Mouse (Mus musculus): ENCODE results near the gene Vat1. TPM values are rescaled to one million over a fixed set of nuclear protein-coding genes. Genes with fewer than 3 reads are reported as not detected.

The Vat1 gene
- polyA plus RNA-seq, 1 experiment from 2014 or later: 50.3 TPM

- Histone ChIP-seq H3K4me1 (no peaks in the 10 kb centered on the region), H3K36me3 (peaks cover 41% of the 10 kb centered on the region)
- WGBS: 66% methylated on average over 4 of the region's 4 CpGs
Observed at GRCm38 (mm10) chr11:101435831-101436230, 30.2 kb downstream of the Vat1 start.

GRCm38 (mm10) chr11:101433396-101433795, 32.6 kb downstream of the Vat1 start:
- WGBS: 89% methylated on average over 13 of the region's 13 CpGs
- H3K9ac ChIP-seq: no peak overlapping the region
- H3K4me3 ChIP-seq: no peak overlapping the region
- ATAC-seq (ENCODE audit: borderline replicate concordance, extremely low read depth, low FRiP score, low TSS enrichment): no peak
- H3K9me3 ChIP-seq: no peaks in the 10 kb centered on the region
- no peaks in the 10 kb centered on the region for H3K4me1 ChIP-seq
- H3K27ac ChIP-seq: no peak overlapping the region
- H3K27me3 ChIP-seq: no peaks in the 10 kb centered on the region
- peaks cover 58% of the 10 kb centered on the region for H3K36me3 ChIP-seq
- H3K4me2 ChIP-seq: no peak overlapping the region

More at GRCm38 (mm10) chr11:101435831-101436230, 30.2 kb downstream of the Vat1 start:
- H3K9me3 ChIP-seq: no peaks in the 10 kb centered on the region
- no peak for ATAC-seq (ENCODE audit: borderline replicate concordance, extremely low read depth, low FRiP score, low TSS enrichment)
- no peak overlapping the region for H3K4me3 ChIP-seq
- no peak overlapping the region for H3K27ac ChIP-seq
- no peak overlapping the region for H3K4me2 ChIP-seq
- no peak overlapping the region for H3K9ac ChIP-seq
- no peaks in the 10 kb centered on the region for H3K27me3 ChIP-seq

GRCm38 (mm10) chr11:101431327-101431726, 34.7 kb downstream of the Vat1 start:
- H3K9ac ChIP-seq: no peak overlapping the region
- no peaks in the 10 kb centered on the region for H3K9me3 ChIP-seq
- H3K36me3 ChIP-seq: peaks cover 58% of the 10 kb centered on the region
- H3K27me3 ChIP-seq: no peaks in the 10 kb centered on the region
- no peak overlapping the region for H3K4me2 ChIP-seq
- peaks cover 9% of the 10 kb centered on the region for H3K4me1 ChIP-seq
- H3K27ac ChIP-seq: no peak overlapping the region
- WGBS: 82% methylated on average over 9 of the region's 9 CpGs
- no peak overlapping the region for H3K4me3 ChIP-seq
- no peak for ATAC-seq (ENCODE audit: borderline replicate concordance, extremely low read depth, low FRiP score, low TSS enrichment)

- ATAC-seq (ENCODE audit: borderline replicate concordance, extremely low read depth, low FRiP score, low TSS enrichment): no peak
- 44% methylated on average over 8 of the region's 8 CpGs for WGBS
Observed at GRCm38 (mm10) chr11:101426165-101426564, 39.9 kb downstream of the Vat1 start.

GRCm38 (mm10) chr11:101424925-101425813, 40.9 kb downstream of the Vat1 start, which contains the start of the genes Rundc1 and Ptges3l:
Rundc1 (plus strand) TSS chr11:101425085.
Ptges3l (minus strand) TSS chr11:101425333.
- Histone ChIP-seq H3K9ac (peak within 1 kb of the TSS; percentile 65), H3K27me3 (no peaks in the 10 kb centered on the region), H3K36me3 (peaks cover 11% of the 10 kb centered on the region), H3K27ac (peak within 1 kb of the TSS; percentile 81), H3K9me3 (no peaks in the 10 kb centered on the region), H3K4me2 (peak within 1 kb of the TSS; percentile 79), H3K4me3 (peak within 1 kb of the TSS; percentile 67), H3K4me1 (peaks cover 27% of the 10 kb centered on the region)
- ATAC-seq (ENCODE audit: borderline replicate concordance, extremely low read depth, low FRiP score, low TSS enrichment): peak; percentile 95
- under 1% methylated on average over 81 of the region's 81 CpGs for WGBS

More at GRCm38 (mm10) chr11:101426165-101426564, 39.9 kb downstream of the Vat1 start:
- H3K4me1 ChIP-seq: peaks cover 27% of the 10 kb centered on the region
- peaks cover 21% of the 10 kb centered on the region for H3K36me3 ChIP-seq
- H3K4me2 ChIP-seq: peak overlapping the region; percentile 79
- H3K4me3 ChIP-seq: peak overlapping the region; percentile 67
- peak overlapping the region; percentile 65; the same call in 1 of the 2 replicates for H3K9ac ChIP-seq
- H3K27ac ChIP-seq: no peak overlapping the region
- no peaks in the 10 kb centered on the region for H3K27me3 ChIP-seq
- no peaks in the 10 kb centered on the region for H3K9me3 ChIP-seq

GRCm38 (mm10) chr11:101424105-101424851, 41.8 kb downstream of the Vat1 start, which contains the start of gene Gm27029:
Gm27029 (minus strand) TSS chr11:101424796.
- Histone ChIP-seq H3K9me3 (no peaks in the 10 kb centered on the region), H3K27ac (peak within 1 kb of the TSS; percentile 81), H3K36me3 (peaks cover 2% of the 10 kb centered on the region; the same call in 1 of the 2 replicates), H3K4me1 (peaks cover 27% of the 10 kb centered on the region), H3K4me2 (peak within 1 kb of the TSS; percentile 79), H3K27me3 (no peaks in the 10 kb centered on the region), H3K9ac (peak within 1 kb of the TSS; percentile 65), H3K4me3 (peak within 1 kb of the TSS; percentile 67)
- peak; percentile 83 for ATAC-seq (ENCODE audit: borderline replicate concordance, extremely low read depth, low FRiP score, low TSS enrichment)
- WGBS: 2% methylated on average over 23 of the region's 23 CpGs

GRCm38 (mm10) chr11:101420148-101420547, 45.9 kb downstream of the Vat1 start:
- Histone ChIP-seq H3K27ac (no peak overlapping the region), H3K4me2 (no peak overlapping the region), H3K36me3 (no peaks in the 10 kb centered on the region), H3K9ac (no peak overlapping the region), H3K4me1 (peaks cover 16% of the 10 kb centered on the region), H3K27me3 (no peaks in the 10 kb centered on the region), H3K9me3 (no peaks in the 10 kb centered on the region), H3K4me3 (no peak overlapping the region)
- no peak for ATAC-seq (ENCODE audit: borderline replicate concordance, extremely low read depth, low FRiP score, low TSS enrichment)
- 74% methylated on average over 5 of the region's 5 CpGs for WGBS

- no peak overlapping the region for H3K4me2 ChIP-seq
- no peaks in the 10 kb centered on the region for H3K36me3 ChIP-seq
- 34% methylated on average over 3 of the region's 3 CpGs for WGBS
- H3K4me1 ChIP-seq: peaks cover 16% of the 10 kb centered on the region
- H3K9me3 ChIP-seq: no peaks in the 10 kb centered on the region
- ATAC-seq (ENCODE audit: borderline replicate concordance, extremely low read depth, low FRiP score, low TSS enrichment): no peak
- H3K27me3 ChIP-seq: no peaks in the 10 kb centered on the region
- H3K27ac ChIP-seq: no peak overlapping the region
- H3K4me3 ChIP-seq: no peak overlapping the region
- no peak overlapping the region for H3K9ac ChIP-seq
Observed at GRCm38 (mm10) chr11:101419610-101420009, 46.4 kb downstream of the Vat1 start.

GRCm38 (mm10) chr11:101418991-101419390, 47.0 kb downstream of the Vat1 start:
- Histone ChIP-seq H3K9ac (no peak overlapping the region), H3K4me3 (no peak overlapping the region), H3K27me3 (no peaks in the 10 kb centered on the region), H3K9me3 (no peaks in the 10 kb centered on the region), H3K4me2 (no peak overlapping the region), H3K27ac (no peak overlapping the region), H3K36me3 (no peaks in the 10 kb centered on the region), H3K4me1 (peaks cover 14% of the 10 kb centered on the region)
- WGBS: 50% methylated on average over 6 of the region's 6 CpGs
- no peak for ATAC-seq (ENCODE audit: borderline replicate concordance, extremely low read depth, low FRiP score, low TSS enrichment)

GRCm38 (mm10) chr11:101417101-101417855, 48.8 kb downstream of the Vat1 start, which contains the start of gene Aarsd1:
Aarsd1 (minus strand) TSS chr11:101417615.
- Histone ChIP-seq H3K4me3 (peak within 1 kb of the TSS; percentile 96), H3K27ac (peak within 1 kb of the TSS; percentile 68)

More at GRCm38 (mm10) chr11:101417101-101417855, 48.8 kb downstream of the Vat1 start, which contains the start of gene Aarsd1:
- no peaks in the 10 kb centered on the region for H3K9me3 ChIP-seq
- peak within 1 kb of the TSS; percentile 70 for H3K4me2 ChIP-seq
- ATAC-seq (ENCODE audit: borderline replicate concordance, extremely low read depth, low FRiP score, low TSS enrichment): peak; percentile 75; the same call in 1 of the 2 replicates
- peaks cover 7% of the 10 kb centered on the region for H3K4me1 ChIP-seq
- H3K9ac ChIP-seq: peak within 1 kb of the TSS; percentile 89
- no peaks in the 10 kb centered on the region for H3K27me3 ChIP-seq
- peaks cover 8% of the 10 kb centered on the region for H3K36me3 ChIP-seq
- WGBS: under 1% methylated on average over 45 of the region's 45 CpGs

Data from lung, embryonic 15.5 days (tissue).